Mouse (Mus musculus) T-helper 17 cell (primary cell): ENCODE data around the gene Eif4g1.

Experiments used
- in situ Hi-C, 2 experiments: fragments of 300-600 bp; cut with MboI, MseI; formaldehyde crosslinking; loops; 1 replicate in 1 of 2; 2 replicates in 1 of 2; pipeline ENCODE4 v1.15.1; 2025; ENCODE audit warnings: high pct_unique_total_duplicates in 2 of 2

The Eif4g1 gene

GRCm38 (mm10) chr16:20671886-20672285 lies 3.8 kb downstream of the Eif4g1 start:
- in situ Hi-C loops: loop anchor here (5.0 to 25.0 kb wide), 3 partner anchors 60 to 710 kb away; partner anchors contain the start of genes Abcf3 (in 1 of the 2), Alg3 (in 1 of the 2), Eef1akmt4 (in 1 of the 2) and Gm49333 (in 1 of the 2)

DNA sequence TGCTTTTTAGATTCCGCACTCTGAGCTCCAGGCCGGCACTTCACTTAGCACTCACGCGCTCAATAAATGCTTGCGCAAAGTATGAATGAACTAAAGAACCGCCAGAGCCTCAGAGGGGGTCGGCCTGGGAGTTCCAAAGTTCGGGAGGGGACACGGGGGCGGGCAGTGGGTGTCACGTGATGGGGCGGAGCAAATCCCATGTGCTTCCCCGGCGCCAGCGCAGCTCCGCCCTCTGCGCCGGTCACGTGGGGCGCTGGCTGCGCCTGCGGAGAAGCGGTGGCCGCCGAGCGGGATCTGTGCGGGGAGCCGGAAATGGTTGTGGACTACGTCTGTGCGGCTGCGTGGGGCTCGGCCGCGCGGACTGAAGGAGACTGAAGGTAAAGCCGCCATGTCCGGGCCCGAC lies 4.4 kb downstream of the Eif4g1 start:
- in situ Hi-C loops: loop anchor here (5.0 to 25.0 kb wide), 3 partner anchors 60 to 710 kb away; partner anchors contain the start of genes Abcf3 (in 1 of the 2), Alg3 (in 1 of the 2), Eef1akmt4 (in 1 of the 2) and Gm49333 (in 1 of the 2)

GRCm38 (mm10) chr16:20672965-20673705 lies 5.0 kb downstream of the Eif4g1 start:
- in situ Hi-C loops: loop anchor here (5.0 to 25.0 kb wide), 3 partner anchors 61 to 711 kb away; partner anchors contain the start of genes Abcf3 (in 1 of the 2), Alg3 (in 1 of the 2), Eef1akmt4 (in 1 of the 2) and Gm49333 (in 1 of the 2)

DNA sequence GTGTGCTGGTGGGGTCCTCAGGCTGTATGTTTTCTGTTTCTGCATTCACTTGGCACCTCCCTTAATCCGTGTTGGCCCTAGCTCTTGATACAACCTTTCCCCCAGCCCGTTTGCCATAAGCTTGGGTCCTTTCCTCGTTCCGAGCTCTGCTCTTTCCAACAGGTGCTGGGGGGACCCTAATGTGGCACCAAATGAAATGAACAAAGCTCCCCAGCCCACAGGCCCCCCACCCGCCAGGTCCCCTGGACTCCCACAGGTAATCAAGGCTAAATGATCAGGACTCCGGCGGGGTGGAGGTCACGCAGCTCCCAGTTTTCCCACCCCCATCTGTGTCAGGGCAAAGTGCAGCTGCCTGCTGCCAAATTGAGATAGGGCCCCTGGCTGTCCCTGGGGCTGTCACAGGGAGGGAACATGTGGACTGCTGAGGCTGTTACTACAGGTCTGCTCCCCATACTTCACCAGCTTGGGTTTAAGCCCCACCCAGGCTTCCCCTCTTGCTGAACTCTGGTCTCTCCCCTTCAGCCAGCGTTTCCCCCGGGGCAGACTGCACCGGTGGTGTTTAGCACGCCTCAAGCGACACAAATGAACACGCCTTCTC lies 5.7 kb downstream of the Eif4g1 start:
- in situ Hi-C loops: loop anchor here (5.0 to 25.0 kb wide), 3 partner anchors 62 to 712 kb away; partner anchors contain the start of genes Abcf3 (in 1 of the 2), Alg3 (in 1 of the 2), Eef1akmt4 (in 1 of the 2) and Gm49333 (in 1 of the 2)

DNA sequence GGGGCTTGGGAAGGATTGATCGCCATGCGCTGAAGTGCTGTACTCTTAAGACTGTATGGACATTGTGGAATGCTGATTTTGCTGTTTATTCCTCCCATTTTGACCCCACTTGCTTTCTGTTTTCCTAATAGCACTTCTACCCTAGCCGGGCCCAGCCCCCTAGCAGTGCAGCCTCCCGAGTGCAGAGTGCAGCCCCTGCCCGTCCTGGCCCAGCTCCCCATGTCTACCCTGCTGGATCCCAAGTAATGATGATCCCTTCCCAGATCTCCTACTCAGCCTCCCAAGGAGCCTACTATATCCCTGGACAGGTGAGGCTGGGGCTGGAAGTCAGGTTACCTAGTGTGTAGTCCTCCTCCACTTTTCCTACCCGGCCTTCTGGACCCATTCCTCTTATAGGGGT lies 7.1 kb downstream of the Eif4g1 start:
- in situ Hi-C loops: loop anchor here in 1 of 2 experiments (10.0 to 25.0 kb wide), 2 partner anchors 130 to 1562 kb away; partner anchors contain the start of gene Abcf3

GRCm38 (mm10) chr16:20676702-20677101 lies 8.6 kb downstream of the Eif4g1 start:
- in situ Hi-C loops: loop anchor here in 1 of 2 experiments (10.0 to 25.0 kb wide), 2 partner anchors 132 to 1561 kb away; partner anchors contain the start of gene Abcf3

GRCm38 (mm10) chr16:20677380-20677779 lies 9.3 kb downstream of the Eif4g1 start:
- in situ Hi-C loops: loop anchor here in 1 of 2 experiments (10.0 to 25.0 kb wide), 2 partner anchors 133 to 1560 kb away; partner anchors contain the start of gene Abcf3

GRCm38 (mm10) chr16:20677974-20678675 lies 10.0 kb downstream of the Eif4g1 start:
- in situ Hi-C loops: loop anchor here in 1 of 2 experiments (10.0 to 25.0 kb wide), 2 partner anchors 133 to 1559 kb away; partner anchors contain the start of gene Abcf3

- in situ Hi-C loops: loop anchor here in 1 of 2 experiments (25.0 kb wide), 1 partner anchor 1547 kb away; no protein-coding TSS in a partner anchor
Observed at GRCm38 (mm10) chr16:20690774-20691173, 22.7 kb downstream of the Eif4g1 start.

DNA sequence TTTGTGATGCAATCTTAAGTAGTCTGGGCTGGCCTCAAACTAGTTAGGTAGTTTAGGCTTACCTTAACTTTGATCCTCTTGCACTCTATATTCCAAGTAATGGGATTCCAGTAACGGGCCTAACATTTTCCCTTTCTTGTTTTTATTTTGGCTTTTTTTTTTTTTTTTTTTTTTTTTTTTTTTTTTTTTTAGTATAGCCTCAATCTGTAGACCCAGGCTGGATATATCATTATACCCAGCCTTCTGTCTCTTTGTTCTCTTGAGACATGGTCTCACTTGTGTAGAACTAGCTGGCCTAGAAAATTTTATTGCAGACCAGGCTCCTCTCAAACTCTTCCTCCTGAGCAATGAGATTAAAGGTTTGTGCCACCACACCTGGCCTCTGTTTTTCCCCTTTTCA lies 23.5 kb downstream of the Eif4g1 start:
- in situ Hi-C loops: loop anchor here in 1 of 2 experiments (25.0 kb wide), 1 partner anchor 1546 kb away; no protein-coding TSS in a partner anchor

DNA sequence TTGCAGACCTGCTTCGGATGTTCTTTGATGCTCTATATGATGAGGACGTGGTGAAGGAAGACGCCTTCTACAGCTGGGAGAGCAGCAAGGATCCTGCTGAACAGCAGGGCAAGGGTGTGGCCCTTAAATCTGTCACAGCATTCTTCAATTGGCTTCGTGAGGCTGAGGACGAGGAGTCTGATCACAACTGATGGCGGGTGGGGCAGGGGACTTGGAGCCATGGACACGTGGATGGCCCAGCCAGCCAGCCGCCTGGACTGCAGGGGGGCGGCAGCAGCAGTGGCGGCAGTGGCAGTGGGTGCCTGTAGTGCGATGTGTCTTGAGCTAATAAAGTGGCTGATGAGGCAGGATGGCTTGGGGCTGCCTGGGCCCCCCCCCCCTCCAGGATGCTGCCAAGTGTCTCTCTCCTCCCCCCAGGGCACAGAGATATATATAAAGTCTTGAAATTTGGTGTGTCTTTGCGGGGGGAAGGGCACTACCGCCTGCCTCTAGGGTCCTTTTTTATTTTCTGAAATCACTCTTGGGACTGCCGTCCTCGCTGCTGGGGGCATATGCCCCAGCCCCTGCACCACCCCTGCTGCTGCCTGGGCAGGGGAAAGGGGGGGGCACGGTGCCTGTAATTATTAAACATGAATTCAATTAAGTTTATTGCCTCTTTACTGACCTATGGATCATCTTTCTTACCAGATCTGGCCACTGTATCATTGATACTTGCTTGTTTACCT lies 24.3 kb downstream of the Eif4g1 start:
- in situ Hi-C loops: loop anchor here in 1 of 2 experiments (25.0 kb wide), 1 partner anchor 1545 kb away; no protein-coding TSS in a partner anchor

DNA sequence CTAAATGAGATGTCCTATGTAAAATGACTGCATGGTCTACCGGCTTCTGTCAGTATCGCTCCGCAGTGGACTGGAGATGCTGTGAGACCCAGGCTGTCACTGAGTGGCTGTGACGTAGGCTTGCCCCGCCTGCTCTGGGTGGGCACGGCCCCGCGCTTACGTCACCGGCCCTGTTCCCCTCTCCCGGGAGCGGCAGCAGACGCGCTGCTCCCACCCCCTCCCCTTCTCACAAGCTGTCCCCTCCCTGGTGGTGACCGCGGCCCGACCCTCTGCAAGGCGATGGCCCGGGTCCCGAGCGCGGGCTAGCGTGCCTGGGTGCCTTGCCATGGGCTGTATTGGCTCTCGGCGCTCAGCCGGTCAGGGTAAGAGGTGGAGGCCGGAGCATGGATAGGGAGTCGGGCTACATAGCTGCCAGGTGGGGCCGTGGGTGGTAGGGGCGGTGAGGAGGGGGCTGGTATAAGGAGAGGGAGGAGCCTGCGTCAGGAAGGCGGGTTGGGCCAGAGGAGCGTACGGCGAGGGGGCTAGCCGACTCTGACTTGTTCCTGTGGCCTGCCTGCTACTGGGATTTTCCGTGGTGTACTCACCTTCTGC lies 25.1 kb downstream of the Eif4g1 start, which contains the start of gene Fam131a:
Gene Fam131a (plus strand): TSS at position 131 of the 591 bp plus-strand sequence.
- in situ Hi-C loops: loop anchor here in 1 of 2 experiments (25.0 kb wide), 1 partner anchor 1544 kb away; no protein-coding TSS in a partner anchor

DNA sequence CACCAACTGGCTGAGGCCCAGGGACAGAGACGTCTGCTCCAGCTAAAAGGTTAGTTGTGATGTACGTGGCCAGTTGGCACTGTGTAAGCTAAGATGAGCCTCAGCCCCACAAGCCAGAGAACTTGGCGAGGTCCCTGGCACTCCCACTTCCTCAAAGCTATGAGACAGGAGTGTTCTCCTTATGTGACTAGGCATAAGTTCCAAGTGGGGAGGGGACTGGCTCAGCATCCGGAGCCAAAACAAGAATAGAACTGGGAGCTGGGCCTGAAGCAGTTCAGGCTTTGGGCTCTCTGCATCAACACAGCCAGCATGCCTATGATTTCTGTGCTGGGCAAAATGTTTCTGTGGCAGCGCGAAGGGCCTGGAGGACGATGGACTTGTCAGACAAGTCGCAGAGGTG lies 26.7 kb downstream of the Eif4g1 start:
- in situ Hi-C loops: loop anchor here in 1 of 2 experiments (25.0 kb wide), 1 partner anchor 1543 kb away; no protein-coding TSS in a partner anchor

DNA sequence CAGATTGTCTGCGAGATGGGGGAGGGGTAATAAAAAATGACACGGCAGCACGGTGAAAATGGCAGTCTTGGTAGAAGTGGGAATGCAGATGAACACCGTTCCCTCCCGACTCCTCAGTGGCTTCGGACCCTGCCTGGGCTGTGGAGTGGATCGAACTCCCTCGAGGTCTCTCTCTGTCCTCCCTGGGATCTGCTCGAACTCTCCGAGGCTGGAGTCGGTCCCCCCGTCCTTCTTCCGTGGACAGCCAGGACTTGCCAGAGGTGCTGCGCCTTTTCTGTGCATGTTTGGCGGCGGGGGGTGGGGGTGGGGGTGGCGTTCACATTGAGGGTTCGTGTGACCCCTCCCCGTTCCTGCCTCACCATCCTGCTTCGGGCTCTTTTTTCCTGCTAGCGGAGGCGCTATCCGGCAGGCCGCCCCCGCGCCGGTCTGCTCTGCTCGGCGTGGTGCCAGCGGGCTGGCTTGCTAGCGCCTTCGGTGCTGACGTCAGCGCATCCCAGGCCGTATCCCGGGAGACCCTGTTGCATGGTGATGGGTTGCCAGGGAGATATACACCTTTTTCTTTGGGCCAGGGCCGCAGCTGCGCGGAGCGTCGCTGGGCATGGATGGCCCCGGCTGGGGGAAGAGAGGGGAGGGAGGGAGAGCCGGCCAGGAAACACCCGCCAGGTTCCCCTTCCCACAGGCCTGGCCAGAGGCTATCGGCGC lies 27.7 kb downstream of the Eif4g1 start:
- in situ Hi-C loops: loop anchor here in 1 of 2 experiments (25.0 kb wide), 1 partner anchor 1542 kb away; no protein-coding TSS in a partner anchor

DNA sequence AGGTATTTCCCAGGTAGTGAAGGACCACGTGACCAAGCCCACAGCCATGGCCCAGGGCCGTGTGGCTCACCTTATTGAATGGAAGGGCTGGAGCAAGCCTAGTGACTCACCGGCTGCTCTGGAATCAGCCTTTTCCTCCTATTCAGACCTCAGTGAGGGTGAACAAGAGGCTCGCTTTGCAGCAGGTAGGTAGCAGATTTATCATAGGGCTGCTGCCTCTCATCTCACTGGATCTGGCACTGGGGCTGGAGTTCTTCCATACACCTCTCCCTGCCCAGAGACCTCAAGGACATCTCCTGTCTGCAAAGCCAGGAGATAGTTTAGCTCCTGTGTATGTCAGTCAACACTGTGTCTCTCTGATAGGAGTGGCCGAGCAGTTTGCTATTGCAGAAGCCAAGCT lies 31.2 kb downstream of the Eif4g1 start:
- in situ Hi-C loops: loop anchor here in 1 of 2 experiments (25.0 kb wide), 1 partner anchor 1538 kb away; no protein-coding TSS in a partner anchor

- in situ Hi-C loops: no loop called here
Observed at GRCm38 (mm10) chr16:20700036-20700435, 31.9 kb downstream of the Eif4g1 start.

DNA sequence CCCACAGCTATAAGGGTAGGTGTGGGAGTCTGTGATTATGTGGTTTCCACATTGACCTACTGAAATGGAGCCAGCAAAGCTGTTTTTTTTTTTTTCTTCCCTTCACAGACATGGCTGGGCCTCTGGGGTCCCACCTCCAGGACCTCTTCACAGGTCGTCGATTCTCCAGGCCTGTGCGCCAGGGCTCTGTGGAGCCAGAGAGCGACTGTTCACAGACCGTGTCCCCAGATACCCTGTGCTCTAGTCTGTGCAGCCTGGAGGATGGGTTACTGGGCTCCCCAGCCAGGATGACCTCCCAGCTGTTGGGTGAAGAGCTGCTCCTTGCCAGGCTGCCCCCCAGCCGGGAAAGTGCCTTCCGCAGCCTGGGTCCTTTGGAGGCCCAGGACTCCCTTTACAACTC lies 33.2 kb downstream of the Eif4g1 start:
- in situ Hi-C loops: no loop called here

DNA sequence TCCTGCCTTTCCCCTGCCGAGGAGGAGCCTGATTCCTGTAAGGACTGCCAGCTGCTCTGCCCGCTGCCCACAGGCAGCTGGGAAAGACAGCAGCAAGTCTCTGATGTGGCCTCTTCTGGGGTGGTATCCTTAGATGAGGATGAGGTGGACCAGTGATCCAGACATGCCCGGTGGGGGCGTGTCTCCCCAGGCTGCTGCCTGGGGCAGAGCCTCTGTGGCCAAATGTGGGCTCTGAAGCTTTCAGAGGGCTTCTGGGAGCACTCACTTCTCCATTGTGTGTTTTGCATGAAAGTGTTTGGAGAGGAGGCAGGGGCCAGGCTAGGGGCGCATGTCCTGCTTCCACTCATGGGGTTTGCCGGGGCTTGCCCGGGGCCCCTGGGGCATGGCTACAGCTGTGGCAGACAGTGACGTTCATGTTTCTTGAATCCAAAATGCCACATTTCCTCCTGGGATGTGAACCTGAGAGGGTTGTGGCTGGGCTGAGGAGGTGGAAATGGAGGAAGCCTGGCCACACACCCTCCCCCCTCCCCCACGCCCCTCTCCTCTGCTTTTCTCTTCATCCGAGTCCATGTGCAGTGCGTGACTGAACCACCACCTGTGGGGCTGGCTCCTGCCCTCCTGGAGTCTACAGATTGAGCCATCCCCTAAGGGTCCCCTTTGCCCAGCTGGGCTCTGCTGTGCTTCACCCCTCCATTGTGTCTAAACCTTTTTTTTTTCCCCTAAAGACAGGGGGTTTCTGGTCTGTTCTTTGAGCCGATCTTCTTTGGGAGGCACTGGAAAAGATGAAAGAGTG lies 33.8 kb downstream of the Eif4g1 start:
- in situ Hi-C loops: no loop called here
